Mouse (Mus musculus) thymus, adult 2 months (tissue): ENCODE measurements around the gene Grin2c. TPM values are rescaled to one million over a fixed set of nuclear protein-coding genes. Genes with fewer than 3 reads are reported as not detected.

Source experiments
- DNase-seq: peaks from one replicate; pipeline ENCODE4 v3.0.0; 2021
- H3K27ac ChIP-seq: fragments of 200-500 bp; 2 replicates; pipeline ENCODE4 v1.5.1; 2012; ENCODE audit warnings: low read length, control low read depth; ENCODE audit not compliant: control insufficient read depth, insufficient read depth
- H3K27me3 ChIP-seq: fragments of 200-500 bp; 2 replicates; pipeline ENCODE4 v1.6.1; 2012; ENCODE audit warnings: mild to moderate bottlenecking, low read length, moderate library complexity, mixed read lengths; ENCODE audit not compliant: control insufficient read depth, insufficient read depth
- H3K36me3 ChIP-seq: fragments of 200-500 bp; 2 replicates; pipeline ENCODE4 v1.6.1; 2012; ENCODE audit warnings: mild to moderate bottlenecking, low read length, moderate library complexity; ENCODE audit not compliant: control insufficient read depth, insufficient read depth
- H3K4me1 ChIP-seq: fragments of 200-500 bp; replicated peaks from 2 replicates; pipeline ENCODE4 v1.6.1; 2012; ENCODE audit warnings: low read length; ENCODE audit not compliant: control insufficient read depth, insufficient read depth
- H3K4me3 ChIP-seq: fragments of 200-500 bp; 2 replicates; pipeline ENCODE4 v1.5.1; 2012; ENCODE audit warnings: mild to moderate bottlenecking, low read length, control low read depth, moderate library complexity; ENCODE audit not compliant: control insufficient read depth, insufficient read depth
- CTCF ChIP-seq: fragments of 200-500 bp; IDR thresholded peaks from 2 replicates; pipeline ENCODE4 v1.5.1; 2012; ENCODE audit warnings: mild to moderate bottlenecking, control low read depth, low read length, moderate library complexity, borderline replicate concordance; ENCODE audit not compliant: control insufficient read depth, poor library complexity, insufficient read depth; ENCODE audit errors: extremely low read depth
- POLR2A ChIP-seq: fragments of 200-500 bp; IDR thresholded peaks from 2 replicates; pipeline ENCODE4 v1.6.1; 2012; ENCODE audit warnings: mild to moderate bottlenecking, low read length, control low read depth, moderate library complexity; ENCODE audit not compliant: control insufficient read depth, poor library complexity, insufficient read depth; ENCODE audit errors: extremely low read depth
- WGBS: fragments of 180-500 bp; shearing (Covaris S2); methylation state at CpG from one replicate; pipeline ENCODE4 v1.1.7; 2018; 5-methylcytosine and 5-hydroxymethylcytosine counted together
- polyA plus RNA-seq: library from polyadenylated mRNA; depleted of rRNA; stranded (reverse); fragments of >200 nt; gene quantifications from 2 replicates; pipeline ENCODE4 v1.2.3, GENCODE M21; 2012; rRNA removed

The Grin2c gene
- polyA plus RNA-seq, 1 experiment: 7.1 TPM

DNA sequence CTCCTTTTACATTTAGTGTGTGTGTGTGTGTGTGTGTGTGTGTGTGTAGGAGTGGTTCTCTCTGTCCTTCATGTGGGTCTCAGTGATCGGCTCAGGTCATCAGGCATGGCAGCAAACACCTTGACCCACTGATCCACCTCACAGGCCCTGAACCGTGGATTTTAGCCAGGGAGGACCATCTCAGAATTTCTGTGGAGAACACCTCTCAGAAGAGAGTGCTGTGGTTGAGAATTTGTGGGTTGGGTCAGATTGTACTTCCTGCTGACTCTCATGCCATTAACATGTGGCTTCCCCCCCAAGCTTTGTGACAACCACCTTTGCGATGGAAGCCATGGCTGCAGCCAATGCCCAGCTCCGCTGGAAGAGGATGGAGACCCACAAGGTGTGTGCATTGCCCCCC, 66.5 kb downstream of the Grin2c start:
- Histone ChIP-seq H3K27me3 (no peaks in the 10 kb centered on the region), H3K36me3 (peaks cover 10% of the 10 kb centered on the region; the same call in 1 of the 2 replicates), H3K4me3 (no peak overlapping the region), H3K4me1 (no peaks in the 10 kb centered on the region; the same call in 1 of the 2 replicates), H3K27ac (no peak overlapping the region)
- 83% methylated on average over 4 of the region's 4 CpGs for WGBS
- TF ChIP-seq POLR2A (no peak), CTCF (no peak)
- DNase-seq: no peak

Other genes starting within 250 kb of the Grin2c start
- gene Cd300ld4, start 240.2 kb downstream of the Grin2c start, polyA plus RNA-seq: 1.1 and 6.4 TPM in 2 replicates
- 6.0 and 9.4 TPM in 2 replicates for gene Cd300ld5, start 229.5 kb downstream of the Grin2c start, polyA plus RNA-seq
- 41.5 and 45.3 TPM in 2 replicates for gene Cd300ld3, start 218.8 kb downstream of the Grin2c start, polyA plus RNA-seq
- 0.12 TPM in 1 of 2 replicates, not detected in the other for gene Cd300e, start 205.1 kb downstream of the Grin2c start, polyA plus RNA-seq
- 15.1 and 18.3 TPM in 2 replicates for gene Rab37, start 175.8 kb downstream of the Grin2c start, polyA plus RNA-seq
- gene Cd300lf, start 133.3 kb downstream of the Grin2c start, polyA plus RNA-seq: 8.4 and 10.4 TPM in 2 replicates
- gene Slc9a3r1, start 103.9 kb downstream of the Grin2c start, polyA plus RNA-seq: 202 and 207 TPM in 2 replicates
- 24.1 and 26.8 TPM in 2 replicates for gene Tmem104, start 79.8 kb downstream of the Grin2c start, polyA plus RNA-seq
- 9.8 and 11.8 TPM in 2 replicates for gene Nat9, start 79.4 kb downstream of the Grin2c start, polyA plus RNA-seq
- 31.8 and 36.3 TPM in 2 replicates for gene Fdxr, start 9.8 kb upstream of the Grin2c start, polyA plus RNA-seq
- gene Fads6, start 30.4 kb upstream of the Grin2c start, polyA plus RNA-seq: 1.6 and 2.1 TPM in 2 replicates
- 0.26 and 0.32 TPM in 2 replicates for gene Otop2, start 39.9 kb upstream of the Grin2c start, polyA plus RNA-seq
- 0.05 and 0.11 TPM in 2 replicates for gene Ush1g, start 54.8 kb upstream of the Grin2c start, polyA plus RNA-seq
- 0.06 and 0.12 TPM in 2 replicates for gene Otop3, start 67.5 kb upstream of the Grin2c start, polyA plus RNA-seq
- 127 and 143 TPM in 2 replicates for gene Hid1, start 100.5 kb upstream of the Grin2c start, polyA plus RNA-seq
- gene Cdr2l, start 114.7 kb upstream of the Grin2c start, polyA plus RNA-seq: 14.3 and 15.1 TPM in 2 replicates
- 144 and 166 TPM in 2 replicates for gene Mrpl58, start 136.5 kb upstream of the Grin2c start, polyA plus RNA-seq
- gene Atp5h, start 152.7 kb upstream of the Grin2c start, polyA plus RNA-seq: 118 and 155 TPM in 2 replicates
- gene Kctd2, start 152.9 kb upstream of the Grin2c start, polyA plus RNA-seq: 65.5 and 69.1 TPM in 2 replicates
- gene Trim80, start 173.3 kb upstream of the Grin2c start, polyA plus RNA-seq: 0.79 and 0.80 TPM in 2 replicates
- 446 and 456 TPM in 2 replicates for gene Slc16a5, start 195.2 kb upstream of the Grin2c start, polyA plus RNA-seq
- 86.1 and 91.3 TPM in 2 replicates for gene Armc7, start 208.4 kb upstream of the Grin2c start, polyA plus RNA-seq
- gene Nt5c, start 224.6 kb upstream of the Grin2c start, polyA plus RNA-seq: 122 and 145 TPM in 2 replicates
- gene Jpt1, start 247.1 kb upstream of the Grin2c start, polyA plus RNA-seq: 654 and 686 TPM in 2 replicates